27 mouse cellular contexts compared by ENCODE assay signal in the genomic region with DNA sequence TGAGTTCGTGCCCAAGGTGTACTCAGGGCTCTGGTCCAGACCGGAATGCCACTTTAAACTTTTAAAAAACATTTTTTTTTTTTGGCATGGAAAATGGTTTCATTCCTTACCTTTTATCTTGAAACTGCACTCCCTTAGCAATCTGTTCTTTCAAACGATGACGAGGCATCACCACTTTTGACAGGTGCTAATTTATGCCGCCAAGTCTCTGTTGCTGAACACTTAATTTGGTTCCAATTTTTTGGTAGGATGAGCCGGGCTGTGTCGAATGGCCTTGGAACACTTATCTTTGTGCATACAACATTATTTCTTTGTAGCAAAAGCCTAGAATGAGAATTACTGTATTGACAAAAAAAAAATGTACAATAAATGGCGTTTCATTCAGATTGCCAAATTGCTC.
DNase-seq lines count a peak whose midpoint lies in the region; ATAC-seq and TF ChIP-seq lines count a peak whose summit lies in the region.
"Had no signal": no experiment of that assay in that cellular context is flagged by ENCODE, and none has a peak within 500 bp of the region (broad histone marks: within the 10 kb centered on the region; RNA-seq: fewer than 3 reads in every experiment).

No protein-coding gene starts in this region.

- no peaks in the 10 kb centered on the region for H3K4me1 ChIP-seq in forebrain, embryonic 13.5 days
- no peaks in the 10 kb centered on the region for H3K4me1 ChIP-seq in forebrain, embryonic 10.5 days
- H3K4me1 ChIP-seq in lung, postnatal 0 days (ENCODE audit: insufficient read depth, low read depth, low read length) = no peaks in the 10 kb centered on the region
- H3K4me1 ChIP-seq: embryonic facial prominence, embryonic 12.5 days; embryonic facial prominence, embryonic 15.5 days; heart, embryonic 12.5 days; heart, embryonic 15.5 days; hindbrain, embryonic 10.5 days; hindbrain, embryonic 13.5 days; intestine, embryonic 15.5 days had no signal

- no peak for TF ChIP-seq EP300 in lung, postnatal 0 days (IDR thresholded peaks at IDR 0.05)

- no peaks in the 10 kb centered on the region for H3K9me3 ChIP-seq in forebrain, embryonic 13.5 days (replicated peaks)
- H3K9me3 ChIP-seq in forebrain, embryonic 10.5 days = peaks cover 6% of the 10 kb centered on the region; the same call in 1 of the 2 replicates
- no peaks in the 10 kb centered on the region for H3K9me3 ChIP-seq in lung, postnatal 0 days (ENCODE audit: low read length)
- H3K9me3 ChIP-seq: embryonic facial prominence, embryonic 12.5 days; embryonic facial prominence, embryonic 15.5 days; heart, embryonic 15.5 days; hindbrain, embryonic 10.5 days; intestine, embryonic 15.5 days had no signal

- H3K4me3 ChIP-seq in forebrain, embryonic 13.5 days = no peak overlapping the region
- H3K4me3 ChIP-seq in forebrain, embryonic 10.5 days = no peak overlapping the region
- H3K4me3 ChIP-seq in lung, postnatal 0 days (ENCODE audit: low read depth, low read length) = no peak overlapping the region
- H3K4me3 ChIP-seq: embryonic facial prominence, embryonic 12.5 days; embryonic facial prominence, embryonic 15.5 days; heart, embryonic 12.5 days; heart, embryonic 15.5 days; hindbrain, embryonic 10.5 days; hindbrain, embryonic 13.5 days; intestine, embryonic 15.5 days had no signal

- H3K27ac ChIP-seq in forebrain, embryonic 13.5 days = no peak overlapping the region
- no peak overlapping the region for H3K27ac ChIP-seq in forebrain, embryonic 10.5 days
- no peak overlapping the region for H3K27ac ChIP-seq in lung, postnatal 0 days (ENCODE audit: low read length)
- H3K27ac ChIP-seq: embryonic facial prominence, embryonic 12.5 days; embryonic facial prominence, embryonic 15.5 days; heart, embryonic 15.5 days; hindbrain, embryonic 10.5 days; hindbrain, embryonic 13.5 days; intestine, embryonic 15.5 days had no signal

- TF ChIP-seq CTCF in lung, postnatal 0 days (IDR thresholded peaks at IDR 0.05) = no peak

- no peak overlapping the region for H3K9ac ChIP-seq in forebrain, embryonic 13.5 days
- H3K9ac ChIP-seq in lung, postnatal 0 days (replicated peaks; ENCODE audit: low read depth) = no peak overlapping the region
- H3K9ac ChIP-seq: embryonic facial prominence, embryonic 12.5 days; embryonic facial prominence, embryonic 15.5 days; heart, embryonic 12.5 days; heart, embryonic 15.5 days; hindbrain, embryonic 13.5 days; intestine, embryonic 15.5 days had no signal

- H3K4me2 ChIP-seq in forebrain, embryonic 13.5 days = no peak overlapping the region
- H3K4me2 ChIP-seq in lung, postnatal 0 days (replicated peaks; ENCODE audit: low read depth, low read length) = no peak overlapping the region
- H3K4me2 ChIP-seq: embryonic facial prominence, embryonic 12.5 days; embryonic facial prominence, embryonic 15.5 days; heart, embryonic 12.5 days; heart, embryonic 15.5 days; hindbrain, embryonic 13.5 days; intestine, embryonic 15.5 days had no signal

- H3K36me3 ChIP-seq in forebrain, embryonic 13.5 days (ENCODE audit: poor library complexity, severe bottlenecking) = no peaks in the 10 kb centered on the region
- H3K36me3 ChIP-seq in forebrain, embryonic 10.5 days (replicated peaks) = no peaks in the 10 kb centered on the region
- no peaks in the 10 kb centered on the region for H3K36me3 ChIP-seq in lung, postnatal 0 days (ENCODE audit: insufficient read depth, low read length)
- H3K36me3 ChIP-seq: embryonic facial prominence, embryonic 12.5 days; embryonic facial prominence, embryonic 15.5 days; heart, embryonic 12.5 days; heart, embryonic 15.5 days; hindbrain, embryonic 10.5 days; hindbrain, embryonic 13.5 days; intestine, embryonic 15.5 days had no signal

- ATAC-seq in forebrain, embryonic 13.5 days = 0 out of 2 replicates have a peak, but pooled peaks have one; percentile 65
- ATAC-seq in frontal cortex, adult (ENCODE audit: low TSS enrichment) = 0 out of 2 replicates have a peak, but pooled peaks have one; percentile 34
- no peak for ATAC-seq in lung, postnatal 0 days
- ATAC-seq: activated CD4-positive, CD25-positive, alpha-beta regulatory T cell, adult 4 months; hindbrain, embryonic 16.5 days; intestine, embryonic 15.5 days had no signal

- WGBS in forebrain, embryonic 13.5 days = 72% methylated on average over 8 of the region's 8 CpGs
- WGBS in forebrain, embryonic 10.5 days = 94% methylated on average over 8 of the region's 8 CpGs
- WGBS in lung, postnatal 0 days = 78% methylated on average over 8 of the region's 8 CpGs

- no peaks in the 10 kb centered on the region for H3K27me3 ChIP-seq in forebrain, embryonic 13.5 days
- H3K27me3 ChIP-seq in forebrain, embryonic 10.5 days (ENCODE audit: poor library complexity, severe bottlenecking) = no peaks in the 10 kb centered on the region
- H3K27me3 ChIP-seq in lung, postnatal 0 days (replicated peaks; ENCODE audit: insufficient read depth, low read length) = no peaks in the 10 kb centered on the region
- H3K27me3 ChIP-seq: embryonic facial prominence, embryonic 12.5 days; embryonic facial prominence, embryonic 15.5 days; heart, embryonic 12.5 days; heart, embryonic 15.5 days; hindbrain, embryonic 13.5 days; intestine, embryonic 15.5 days had no signal

- DNase-seq in forebrain, embryonic 10.5 days (ENCODE audit: extremely low spot score, low spot score) = no peak
- no peak for DNase-seq in frontal cortex, postnatal 25 days (ENCODE audit: low spot score in 2 of 2)
- peak; percentile 6 for DNase-seq in testis, postnatal 14 days (ENCODE audit: low spot score)
- DNase-seq in testis, postnatal 10 days (ENCODE audit: low spot score) = no peak
- DNase-seq in layer of hippocampus, adult 9-11 months = no peak
- no peak for DNase-seq in lung, postnatal 0 days (ENCODE audit: low spot score)
- DNase-seq: adrenal gland, adult 8-10 months; adrenal gland, postnatal 25 days; cerebellum, adult 11 months; cerebellum, adult 2 months; cerebellum, adult 9-11 months; cerebellum, postnatal 25 days; gastrocnemius, postnatal 25 days; heart, adult 18-20 months; heart, postnatal 10 days; heart, postnatal 36 days had no signal
